Mouse (Mus musculus) forebrain, embryonic 15.5 days (tissue): Measurements from ENCODE around the gene Cga. TPM values are rescaled to one million over a fixed set of nuclear protein-coding genes. Genes with fewer than 3 reads are reported as not detected.

Experiments used
- ATAC-seq: fragments of 200-750 bp; cut with Nextera tagmentation; replicated peaks from 2 replicates; pipeline ENCODE4 v1.8.0; 2017; ENCODE audit warnings: mild to moderate bottlenecking, moderate TSS enrichment, moderate library complexity
- H3K27ac ChIP-seq: fragments of 300-500 bp; sonication (generic); replicated peaks from 2 replicates; pipeline ENCODE4 v1.5.1; 2015; ENCODE audit warnings: mild to moderate bottlenecking, inconsistent platforms
- H3K27me3 ChIP-seq: fragments of 300-500 bp; sonication (generic); 2 replicates; pipeline ENCODE4 v1.6.1; 2015; ENCODE audit warnings: inconsistent platforms
- H3K36me3 ChIP-seq: fragments of 300-500 bp; sonication (generic); 2 replicates; pipeline ENCODE4 v1.6.1; 2015; ENCODE audit warnings: mild to moderate bottlenecking, inconsistent platforms
- H3K4me1 ChIP-seq: fragments of 300-500 bp; sonication (generic); 2 replicates; pipeline ENCODE4 v1.6.1; 2015; ENCODE audit warnings: inconsistent platforms
- H3K4me2 ChIP-seq: fragments of 300-500 bp; sonication (generic); replicated peaks from 2 replicates; pipeline ENCODE4 v1.6.1; 2015; ENCODE audit warnings: mild to moderate bottlenecking, inconsistent platforms
- H3K4me3 ChIP-seq: fragments of 300-500 bp; sonication (generic); 2 replicates; pipeline ENCODE4 v1.5.1; 2015; ENCODE audit warnings: mild to moderate bottlenecking, inconsistent platforms
- H3K9ac ChIP-seq: fragments of 300-500 bp; sonication (generic); replicated peaks from 2 replicates; pipeline ENCODE4 v1.6.1; 2015; ENCODE audit warnings: mild to moderate bottlenecking, inconsistent platforms
- H3K9me3 ChIP-seq: fragments of 300-500 bp; sonication (generic); 2 replicates; pipeline ENCODE4 v1.6.1; 2016; ENCODE audit warnings: inconsistent platforms
- WGBS: fragments of 180-500 bp; shearing (Covaris S2); methylation state at CpG from one replicate; pipeline ENCODE4 v1.1.7; 2015; ENCODE audit warnings: mixed read lengths; 5-methylcytosine and 5-hydroxymethylcytosine counted together
- polyA plus RNA-seq: library from polyadenylated mRNA; unstranded; fragments of >200 nt; fragmentation: Nextera tagmentation; extraction: Ambion mirVana; gene quantifications from 2 replicates; pipeline ENCODE4 v1.2.1, GENCODE M21; 2015

Cga gene
- polyA plus RNA-seq, 1 experiment from 2014 or later: not detected

DNA sequence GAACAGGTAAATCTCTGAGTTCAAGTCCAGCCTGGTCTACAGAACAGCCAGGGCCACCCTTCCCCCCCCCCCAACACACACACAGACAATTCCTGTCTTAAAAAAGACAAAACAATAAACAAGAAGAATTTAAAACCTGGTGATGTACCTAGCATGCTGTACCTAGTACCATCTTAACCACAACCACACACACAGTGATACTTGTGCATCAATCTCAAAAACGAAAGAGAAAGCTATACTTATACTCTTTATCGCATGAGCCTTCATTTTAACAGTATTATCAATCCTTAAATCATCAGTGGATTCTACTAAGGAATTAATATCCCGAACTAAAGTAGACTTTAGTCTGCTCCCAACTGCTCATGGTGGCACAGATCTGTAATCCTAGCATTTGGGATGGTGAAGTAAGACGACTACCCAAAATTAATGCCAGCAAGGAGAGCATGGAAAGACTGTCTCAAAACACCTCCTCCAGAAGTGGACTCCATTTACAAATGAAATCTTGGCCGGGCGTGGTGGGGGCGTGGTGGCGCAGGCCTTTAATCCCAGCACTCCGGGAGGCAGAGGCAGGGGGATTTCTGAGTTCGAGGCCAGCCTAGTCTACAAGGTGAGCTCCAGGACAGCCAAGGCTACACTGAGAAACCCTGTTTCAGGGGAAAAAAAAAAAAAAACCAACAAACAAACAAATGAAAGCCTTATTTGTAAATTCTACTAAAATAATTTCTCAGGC is 12.5 kb upstream of the Cga start:
- 0 out of 2 replicates have a peak, but pooled peaks cover 7% of the 10 kb centered on the region for H3K36me3 ChIP-seq
- 83% methylated on average over 10 of the region's 10 CpGs for WGBS
- H3K4me3 ChIP-seq: peak overlapping the region; percentile 90
- H3K9me3 ChIP-seq: no peaks in the 10 kb centered on the region
- ATAC-seq: no peak
- H3K4me1 ChIP-seq: peaks cover 26% of the 10 kb centered on the region
- 0 out of 2 replicates have a peak overlapping the region, but pooled peaks have one; percentile 99 for H3K27ac ChIP-seq
- peak overlapping the region; percentile 61 for H3K4me2 ChIP-seq
- no peak overlapping the region for H3K9ac ChIP-seq
- no peaks in the 10 kb centered on the region for H3K27me3 ChIP-seq

DNA sequence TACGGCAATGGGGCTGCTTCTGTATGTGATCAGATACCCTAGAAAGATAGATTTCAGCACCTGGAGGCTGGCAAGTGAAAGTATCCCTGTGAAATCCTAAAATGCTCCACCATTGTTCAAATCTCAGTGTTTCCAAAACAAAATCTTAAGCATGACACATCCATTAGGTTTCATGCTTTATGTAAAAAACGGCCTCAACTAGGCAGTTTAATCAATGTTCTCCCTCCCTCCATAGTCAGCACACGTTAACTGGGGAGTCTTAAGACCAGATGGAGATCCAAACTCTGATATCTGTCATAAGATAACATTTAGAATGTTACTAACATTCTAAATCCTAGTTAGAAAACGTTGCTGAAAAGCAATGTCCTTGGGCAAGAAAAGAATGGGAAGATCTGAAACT is 11.7 kb upstream of the Cga start:
- Histone ChIP-seq H3K9me3 (no peaks in the 10 kb centered on the region), H3K4me3 (peak overlapping the region; percentile 90), H3K27ac (peak overlapping the region; percentile 99), H3K4me1 (peaks cover 29% of the 10 kb centered on the region), H3K4me2 (peak overlapping the region; percentile 61), H3K36me3 (0 out of 2 replicates have a peak, but pooled peaks cover 1% of the 10 kb centered on the region), H3K27me3 (no peaks in the 10 kb centered on the region), H3K9ac (peak overlapping the region; percentile 99)
- WGBS: 11% methylated on average over 4 of the region's 4 CpGs
- no peak for ATAC-seq

DNA sequence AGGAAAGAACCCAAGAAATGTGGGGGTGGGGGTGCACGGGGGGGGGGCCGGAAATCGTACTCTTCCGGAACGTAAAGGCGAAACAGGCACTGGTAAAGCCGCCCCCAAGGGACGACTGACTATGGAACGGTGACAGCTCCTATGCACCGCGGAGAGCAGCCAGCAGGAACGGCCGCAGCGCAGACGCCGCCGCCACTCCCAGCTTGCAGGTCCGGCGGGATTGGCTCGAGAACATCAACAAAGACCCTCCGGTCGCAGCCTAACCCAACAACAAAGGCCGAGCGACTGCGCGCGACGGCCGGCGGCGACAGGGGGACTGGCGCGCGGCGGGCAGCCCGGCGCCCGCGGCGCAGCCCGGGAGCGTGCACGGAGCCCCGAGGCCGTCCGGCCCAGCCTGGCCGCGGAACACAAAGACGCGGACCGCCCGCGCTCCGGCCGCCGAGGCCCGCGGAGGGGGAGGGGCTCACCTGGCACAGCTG is 11.2 kb upstream of the Cga start:
- Histone ChIP-seq H3K4me1 (peaks cover 30% of the 10 kb centered on the region), H3K27me3 (no peaks in the 10 kb centered on the region), H3K9ac (peak overlapping the region; percentile 99), H3K36me3 (no peaks in the 10 kb centered on the region), H3K9me3 (no peaks in the 10 kb centered on the region), H3K27ac (peak overlapping the region; percentile 99), H3K4me2 (peak overlapping the region; percentile 61), H3K4me3 (peak overlapping the region; percentile 90)
- under 1% methylated on average over 45 of the region's 58 CpGs for WGBS
- ATAC-seq: peak; percentile 70

DNA sequence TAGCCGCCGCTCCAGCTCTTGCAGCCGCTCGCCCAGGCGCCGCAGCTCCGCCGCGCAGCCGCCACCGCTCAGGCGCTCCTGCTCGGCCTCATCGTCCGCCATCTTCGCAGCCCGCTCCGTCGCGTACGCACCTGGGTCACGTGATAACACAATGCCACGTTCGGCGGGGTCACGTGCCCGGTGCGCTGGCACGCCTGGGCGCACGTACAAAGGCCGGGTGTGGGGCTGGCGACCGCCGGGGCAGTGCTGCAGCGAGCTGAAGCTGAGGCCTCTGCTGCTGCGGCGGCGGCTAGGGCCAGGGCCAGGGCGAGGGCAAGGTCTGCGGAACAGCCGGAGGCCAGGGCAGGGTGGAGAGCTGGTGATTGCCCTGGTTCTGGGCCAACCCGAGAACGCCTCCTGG is 10.8 kb upstream of the Cga start, which contains the start of gene Zfp292:
Gene Zfp292, minus strand, starts transcription at position 143 of the 400 bp plus-strand sequence.
- peak within 1 kb of the TSS; percentile 61 for H3K4me2 ChIP-seq
- WGBS: under 1% methylated on average over 44 of the region's 44 CpGs

DNA sequence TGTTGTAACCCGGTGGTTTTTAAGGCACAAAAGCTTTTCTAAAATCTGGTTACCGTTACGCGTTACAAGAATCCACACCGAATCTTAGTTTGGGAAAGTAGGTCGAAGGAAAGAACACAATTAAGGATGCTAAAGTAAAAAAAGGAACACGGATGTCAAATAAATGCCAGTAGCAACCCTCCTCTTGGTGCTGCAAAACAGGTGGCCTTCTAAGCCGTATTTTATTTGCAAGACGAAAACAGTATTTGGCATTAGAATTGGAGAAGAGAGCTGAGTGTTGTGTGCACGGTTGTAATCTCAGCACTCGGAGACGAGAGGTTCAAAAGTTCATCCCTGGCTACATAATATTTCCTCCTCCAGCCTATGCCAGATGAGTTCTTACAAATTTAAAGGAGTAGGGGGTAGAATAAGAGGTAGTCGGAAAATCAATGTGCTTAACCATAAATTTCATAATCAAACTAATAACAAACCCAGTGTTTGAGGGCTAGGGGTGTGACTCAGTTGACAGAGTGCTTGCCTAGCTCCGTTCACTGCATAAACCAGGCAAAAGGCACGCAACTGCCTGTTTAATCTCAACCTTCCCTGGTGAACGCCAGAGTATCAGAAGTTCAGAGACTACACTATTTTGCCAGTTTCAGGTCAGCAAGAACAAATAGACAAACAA is 10.1 kb upstream of the Cga start:
- Histone ChIP-seq H3K4me2 (peak overlapping the region; percentile 61), H3K36me3 (no peaks in the 10 kb centered on the region), H3K9me3 (no peaks in the 10 kb centered on the region), H3K27ac (peak overlapping the region; percentile 99), H3K4me1 (peaks cover 34% of the 10 kb centered on the region), H3K27me3 (peaks cover 2% of the 10 kb centered on the region), H3K4me3 (peak overlapping the region; percentile 90), H3K9ac (peak overlapping the region; percentile 99)
- no peak for ATAC-seq
- WGBS: 42% methylated on average over 16 of the region's 16 CpGs

More for the DNA sequence above, 10.8 kb upstream of the Cga start, which contains the start of gene Zfp292:
- peak; percentile 93 for ATAC-seq
- H3K4me1 ChIP-seq: peaks cover 34% of the 10 kb centered on the region
- peak within 1 kb of the TSS; percentile 99 for H3K27ac ChIP-seq
- peak within 1 kb of the TSS; percentile 99 for H3K9ac ChIP-seq
- H3K36me3 ChIP-seq: no peaks in the 10 kb centered on the region
- peak within 1 kb of the TSS; percentile 90 for H3K4me3 ChIP-seq
- no peaks in the 10 kb centered on the region for H3K9me3 ChIP-seq
- H3K27me3 ChIP-seq: no peaks in the 10 kb centered on the region

DNA sequence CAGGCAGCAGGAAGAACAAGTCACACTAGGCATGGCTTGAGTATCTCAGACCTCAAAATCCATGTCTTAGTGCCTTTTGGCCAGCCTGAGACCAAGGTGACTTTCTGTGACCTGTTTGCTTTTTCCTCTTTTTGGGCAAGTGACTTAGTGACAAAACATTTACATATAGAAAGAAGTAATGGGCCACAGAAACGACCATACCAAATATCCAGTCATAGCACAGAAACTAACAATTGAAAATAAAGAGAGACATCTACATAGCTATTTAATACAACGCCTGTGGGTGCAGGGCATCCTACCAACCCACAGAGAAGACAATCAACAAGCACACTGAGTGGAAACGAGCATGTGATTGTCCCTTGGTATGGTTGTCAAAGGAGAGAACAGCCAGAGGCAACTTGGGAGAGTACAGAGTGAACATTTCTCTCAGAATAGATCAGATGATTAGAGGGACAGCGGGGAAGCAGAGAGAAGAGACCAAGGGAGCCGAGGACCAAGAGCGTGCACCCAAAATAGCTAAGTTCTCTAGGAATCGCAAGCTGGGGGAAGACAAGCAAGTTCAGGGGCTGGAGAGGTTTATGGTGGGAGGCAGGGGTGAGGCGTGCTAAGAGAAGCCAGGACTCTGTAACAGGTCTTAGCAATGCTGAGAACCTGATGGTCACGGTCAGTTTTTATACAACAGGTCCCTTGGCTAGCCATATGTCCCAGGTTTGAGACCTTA is 7.8 kb upstream of the Cga start:
- Histone ChIP-seq H3K4me2 (peak overlapping the region; percentile 79), H3K36me3 (no peaks in the 10 kb centered on the region), H3K9me3 (no peaks in the 10 kb centered on the region), H3K9ac (no peak overlapping the region), H3K4me1 (peaks cover 26% of the 10 kb centered on the region), H3K27ac (peak overlapping the region; percentile 93; the same call in 1 of the 2 replicates), H3K4me3 (peak overlapping the region; percentile 69), H3K27me3 (peaks cover 9% of the 10 kb centered on the region)
- no peak for ATAC-seq
- 56% methylated on average over 9 of the region's 9 CpGs for WGBS

DNA sequence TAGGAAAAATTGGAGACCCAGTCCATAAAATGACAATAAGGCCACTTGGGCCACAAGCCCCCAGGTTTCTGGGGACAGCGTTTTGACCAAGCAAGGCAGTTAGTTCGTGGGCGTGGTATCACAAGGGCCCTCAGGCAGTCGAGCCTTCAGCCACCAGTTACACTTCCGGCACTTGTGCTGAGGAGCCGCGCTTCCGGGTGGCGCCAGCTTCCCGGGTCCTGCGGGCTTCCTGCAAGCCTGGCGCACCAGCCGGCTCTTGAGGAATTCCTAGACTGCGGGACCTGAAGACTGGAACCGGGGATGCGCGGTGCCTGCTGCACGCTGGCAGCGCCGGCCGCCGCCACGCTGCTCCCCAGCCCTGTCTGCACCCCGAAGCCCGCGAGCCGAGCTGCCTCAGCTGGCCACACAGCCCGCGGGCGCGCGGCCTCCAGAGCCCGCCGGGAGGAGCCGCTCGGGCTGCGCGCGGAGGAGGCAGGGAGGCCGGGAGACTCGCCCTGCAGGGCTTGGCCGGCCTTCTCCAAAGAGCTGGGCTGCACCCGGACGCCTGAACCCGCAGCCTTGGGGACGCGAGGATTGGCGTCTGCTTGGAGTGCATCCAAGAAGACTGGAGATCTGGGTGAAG is 7.0 kb upstream of the Cga start:
- ATAC-seq: peak; percentile 75
- Histone ChIP-seq H3K4me1 (peaks cover 19% of the 10 kb centered on the region), H3K4me2 (peak overlapping the region; percentile 79), H3K4me3 (peak overlapping the region; percentile 69), H3K27me3 (peaks cover 11% of the 10 kb centered on the region), H3K36me3 (no peaks in the 10 kb centered on the region), H3K9ac (peak overlapping the region; percentile 66), H3K9me3 (no peaks in the 10 kb centered on the region), H3K27ac (peak overlapping the region; percentile 93)
- under 1% methylated on average over 48 of the region's 48 CpGs for WGBS

DNA sequence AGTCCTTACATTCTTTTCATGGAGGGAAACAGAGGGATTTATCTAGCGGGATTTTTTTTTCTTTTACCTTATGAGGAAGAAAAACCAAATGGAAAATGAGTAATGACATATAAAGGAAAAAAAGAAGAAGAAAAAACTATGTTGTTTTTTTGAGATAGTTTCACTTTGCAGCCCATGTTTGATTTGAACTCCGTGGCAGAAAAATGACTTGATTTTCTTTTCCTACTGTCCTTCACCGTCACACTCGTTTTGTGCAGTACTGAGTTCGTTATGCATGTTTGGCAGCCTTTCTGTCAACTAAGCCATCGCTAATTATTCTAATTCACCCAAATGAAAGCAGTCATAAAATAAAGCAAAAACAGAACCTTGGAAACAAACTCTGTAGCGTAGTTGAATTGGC is 6.3 kb upstream of the Cga start:
- Histone ChIP-seq H3K9me3 (no peaks in the 10 kb centered on the region), H3K36me3 (no peaks in the 10 kb centered on the region), H3K4me2 (peak overlapping the region; percentile 79), H3K27me3 (peaks cover 11% of the 10 kb centered on the region), H3K9ac (peak overlapping the region; percentile 66), H3K4me3 (peak overlapping the region; percentile 69), H3K27ac (peak overlapping the region; percentile 93), H3K4me1 (peaks cover 19% of the 10 kb centered on the region)
- WGBS: 4% methylated on average over 7 of the region's 7 CpGs
- no peak for ATAC-seq

DNA sequence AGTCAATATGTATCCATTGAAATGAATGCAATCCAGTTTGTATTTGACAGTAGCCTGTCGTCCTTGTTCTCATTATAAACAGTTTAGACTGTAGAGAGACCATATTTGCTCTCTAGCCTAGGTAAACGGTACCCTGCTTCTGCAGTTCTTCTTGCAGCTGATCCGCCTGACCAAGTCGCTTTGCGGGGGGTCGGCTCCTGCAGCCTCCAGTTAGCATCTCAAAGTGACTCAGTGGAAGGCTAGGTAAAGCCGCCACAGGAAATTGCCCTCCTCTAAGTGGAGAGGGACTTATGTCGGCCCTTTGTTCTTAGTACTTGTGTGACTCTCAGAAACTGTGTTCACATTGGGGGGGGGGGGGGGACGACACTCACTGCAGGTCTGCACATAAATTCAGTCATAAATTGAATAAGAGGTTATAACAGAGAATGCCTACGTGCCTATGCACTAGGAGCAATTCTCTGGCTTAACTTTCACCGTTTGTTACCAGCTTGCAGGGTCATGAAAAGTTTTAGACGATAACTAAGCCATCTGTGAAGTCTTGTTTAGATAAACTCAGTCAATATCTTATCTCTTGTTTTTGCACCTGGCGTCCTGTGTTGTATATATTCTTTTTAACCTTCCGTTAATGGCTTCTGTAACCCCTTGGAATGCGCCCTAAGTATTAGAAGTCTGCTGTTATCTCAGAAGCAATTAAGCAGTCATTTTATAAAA is 4.3 kb upstream of the Cga start:
- ATAC-seq: no peak
- peaks cover 13% of the 10 kb centered on the region for H3K4me1 ChIP-seq
- no peaks in the 10 kb centered on the region for H3K36me3 ChIP-seq
- H3K9me3 ChIP-seq: no peaks in the 10 kb centered on the region
- H3K27ac ChIP-seq: no peak overlapping the region
- H3K4me2 ChIP-seq: no peak overlapping the region
- peaks cover 11% of the 10 kb centered on the region for H3K27me3 ChIP-seq
- 10% methylated on average over 15 of the region's 15 CpGs for WGBS
- no peak overlapping the region for H3K4me3 ChIP-seq
- H3K9ac ChIP-seq: no peak overlapping the region; the same call in 1 of the 2 replicates

DNA sequence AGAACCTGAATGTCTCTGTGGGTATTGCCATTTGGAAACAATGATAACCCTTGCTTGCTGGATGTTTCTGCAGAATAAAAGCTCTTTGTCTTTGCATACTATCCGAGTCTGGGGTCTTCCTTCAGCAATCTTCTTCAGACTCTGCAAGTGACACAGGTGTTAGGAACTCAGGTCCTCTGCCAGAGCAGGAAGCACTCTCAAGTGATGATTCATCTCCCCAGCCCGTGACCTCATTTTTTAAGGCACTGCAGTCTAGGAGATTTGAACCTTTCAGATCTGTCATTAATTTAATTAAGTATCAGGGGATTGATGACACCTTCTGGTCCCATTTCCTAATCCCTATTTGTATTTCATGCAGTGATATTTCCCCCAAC is 3.8 kb upstream of the Cga start:
- peaks cover 11% of the 10 kb centered on the region for H3K27me3 ChIP-seq
- no peak overlapping the region for H3K4me2 ChIP-seq
- 34% methylated on average over 2 of the region's 2 CpGs for WGBS
- H3K9me3 ChIP-seq: no peaks in the 10 kb centered on the region
- no peaks in the 10 kb centered on the region for H3K36me3 ChIP-seq
- no peak overlapping the region; the same call in 1 of the 2 replicates for H3K9ac ChIP-seq
- H3K27ac ChIP-seq: no peak overlapping the region
- peaks cover 13% of the 10 kb centered on the region for H3K4me1 ChIP-seq
- H3K4me3 ChIP-seq: no peak overlapping the region
- ATAC-seq: no peak

DNA sequence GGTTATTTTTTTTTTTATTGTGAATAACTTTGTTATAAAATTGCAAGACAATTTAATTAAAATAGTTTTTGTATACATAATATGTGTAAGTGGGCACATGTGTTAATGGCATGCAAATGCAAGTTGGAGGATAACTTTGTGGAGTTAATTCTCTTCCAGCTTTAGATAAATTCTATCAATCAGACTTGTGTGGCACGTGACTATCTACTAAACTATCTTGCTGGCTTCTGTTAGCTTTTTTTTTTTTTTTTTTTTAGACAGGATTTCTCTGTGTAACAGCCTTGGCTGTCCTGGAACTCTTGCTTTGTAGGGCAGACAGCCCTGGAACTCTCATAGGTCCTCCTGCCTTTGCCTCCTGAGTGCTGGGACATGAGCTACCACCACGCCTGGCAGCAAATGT is 4.9 kb downstream of the Cga start:
- Histone ChIP-seq H3K9ac (no peak overlapping the region), H3K27me3 (no peaks in the 10 kb centered on the region), H3K9me3 (no peaks in the 10 kb centered on the region), H3K4me1 (no peaks in the 10 kb centered on the region), H3K36me3 (no peaks in the 10 kb centered on the region), H3K4me2 (no peak overlapping the region), H3K4me3 (no peak overlapping the region), H3K27ac (no peak overlapping the region)
- ATAC-seq: no peak
- WGBS: 61% methylated on average over 2 of the region's 2 CpGs
